In the genomic region with DNA sequence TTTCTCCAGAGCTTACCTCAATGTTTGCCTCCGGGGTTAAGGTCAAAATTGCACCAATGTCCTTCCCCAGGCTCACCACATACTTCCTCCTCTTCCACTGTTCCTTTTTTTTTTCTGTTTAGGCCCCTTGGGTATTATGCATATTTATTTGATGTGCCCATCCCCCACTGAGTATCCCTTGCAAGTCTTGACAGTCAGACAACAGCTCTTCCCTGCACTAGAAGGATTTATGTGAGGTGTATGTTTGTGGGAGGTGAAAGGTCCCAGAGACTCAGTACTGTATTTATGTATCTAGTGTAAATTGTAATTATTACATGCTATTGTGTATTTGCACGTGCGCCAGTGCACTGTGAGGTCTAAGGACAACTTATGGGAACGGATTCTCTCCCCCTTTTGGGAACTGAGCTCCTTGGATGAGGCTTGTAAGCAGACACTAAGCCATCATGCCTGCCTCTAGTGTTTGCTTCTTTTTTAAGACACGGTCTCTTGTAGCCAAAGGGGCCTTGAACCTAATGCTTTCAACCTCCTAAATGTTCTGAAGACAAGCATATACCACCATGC, we compare ENCODE assay signal across 11 mouse cellular contexts. TPM values are rescaled to one million over a fixed set of nuclear protein-coding genes. Genes with fewer than 3 reads are reported as not detected.
A peak's percentile ranks its signal among the peaks of the same experiment; 100 is the strongest.
DNase-seq lines count a peak whose midpoint lies in the region; ATAC-seq and TF ChIP-seq lines count a peak whose summit lies in the region.
"Had no signal": no experiment of that assay in that cellular context is flagged by ENCODE, and none has a peak within 500 bp of the region (broad histone marks: within the 10 kb centered on the region; RNA-seq: fewer than 3 reads in every experiment).

No protein-coding gene starts in this region.

- no peak for TF ChIP-seq POLR2A in bone marrow macrophage, adult 2 months (IDR thresholded peaks at IDR 0.05; ENCODE audit: borderline replicate concordance, low read depth, low read length)

- no peaks in the 10 kb centered on the region for H3K9me3 ChIP-seq in hindbrain, embryonic 11.5 days (ENCODE audit: control insufficient read depth, low read length)
- no peaks in the 10 kb centered on the region for H3K9me3 ChIP-seq in hindbrain, embryonic 14.5 days (ENCODE audit: control insufficient read depth, low read length)
- H3K9me3 ChIP-seq: embryonic facial prominence, embryonic 15.5 days; forebrain, embryonic 15.5 days had no signal

- DNase-seq in hindbrain, embryonic 11.5 days (ENCODE audit: low spot score) = peak; percentile 18
- no peak for DNase-seq in hindbrain, embryonic 14.5 days (ENCODE audit: low spot score)
- DNase-seq in CD4-positive helper T cell, adult 2 months (ENCODE audit: low read depth, low spot score) = peak; percentile 45
- DNase-seq in right cerebral cortex, postnatal 14 days = no peak
- DNase-seq in thymus, postnatal 10 days (ENCODE audit: low spot score in 2 of 2) = no peak
- DNase-seq: lung, embryonic 14.5 days had no signal

- no peak for ATAC-seq in hindbrain, embryonic 11.5 days (ENCODE audit: low FRiP score)
- ATAC-seq in hindbrain, embryonic 14.5 days (ENCODE audit: low FRiP score) = no peak

- no peak overlapping the region for H3K4me2 ChIP-seq in hindbrain, embryonic 11.5 days (replicated peaks; ENCODE audit: low read depth, low read length)
- no peak overlapping the region for H3K4me2 ChIP-seq in hindbrain, embryonic 14.5 days (replicated peaks)

- H3K27ac ChIP-seq in hindbrain, embryonic 11.5 days (ENCODE audit: low read depth, low read length) = no peak overlapping the region
- H3K27ac ChIP-seq in hindbrain, embryonic 14.5 days = no peak overlapping the region
- peak overlapping the region; percentile 64 for H3K27ac ChIP-seq in bone marrow macrophage, adult 2 months (ENCODE audit: insufficient read depth, low read depth, low read length)
- peak overlapping the region; percentile 74 for H3K27ac ChIP-seq in macrophage
- H3K27ac ChIP-seq: forebrain, embryonic 15.5 days had no signal

- 0 out of 2 replicates have a peak, but pooled peaks cover 5% of the 10 kb centered on the region for H3K4me1 ChIP-seq in hindbrain, embryonic 11.5 days (replicated peaks; ENCODE audit: control insufficient read depth, insufficient read depth, low read length)
- H3K4me1 ChIP-seq in hindbrain, embryonic 14.5 days (replicated peaks; ENCODE audit: control insufficient read depth, insufficient read depth, low read length) = 0 out of 2 replicates have a peak, but pooled peaks cover 6% of the 10 kb centered on the region
- peaks cover 36% of the 10 kb centered on the region for H3K4me1 ChIP-seq in bone marrow macrophage, adult 2 months (ENCODE audit: control insufficient read depth, insufficient read depth, low read length)

- no peak overlapping the region for H3K4me3 ChIP-seq in hindbrain, embryonic 11.5 days (ENCODE audit: low read depth, low read length)
- no peak overlapping the region for H3K4me3 ChIP-seq in hindbrain, embryonic 14.5 days (replicated peaks; ENCODE audit: low read length)
- no peak overlapping the region for H3K4me3 ChIP-seq in bone marrow macrophage, adult 2 months (ENCODE audit: insufficient read depth, low read length)
- no peak overlapping the region for H3K4me3 ChIP-seq in macrophage (ENCODE audit: inconsistent target)

- no peak for TF ChIP-seq CTCF in bone marrow macrophage, adult 2 months (IDR thresholded peaks at IDR 0.05; ENCODE audit: low read depth, low read length)

- H3K27me3 ChIP-seq in hindbrain, embryonic 11.5 days (ENCODE audit: control insufficient read depth, insufficient read depth, low read length) = peaks cover 31% of the 10 kb centered on the region
- H3K27me3 ChIP-seq in hindbrain, embryonic 14.5 days (ENCODE audit: control insufficient read depth, insufficient read depth, low read length) = peaks cover 40% of the 10 kb centered on the region

- no peaks in the 10 kb centered on the region for H3K36me3 ChIP-seq in hindbrain, embryonic 11.5 days (ENCODE audit: control insufficient read depth, insufficient read depth, low read length)
- H3K36me3 ChIP-seq in hindbrain, embryonic 14.5 days (replicated peaks; ENCODE audit: control insufficient read depth, insufficient read depth) = no peaks in the 10 kb centered on the region
- H3K36me3 ChIP-seq in macrophage (ENCODE audit: inconsistent target) = no peaks in the 10 kb centered on the region
- H3K36me3 ChIP-seq: embryonic facial prominence, embryonic 15.5 days; forebrain, embryonic 15.5 days; G1E had no signal

- no peak overlapping the region for H3K9ac ChIP-seq in hindbrain, embryonic 11.5 days (ENCODE audit: low read depth, low read length)
- no peak overlapping the region for H3K9ac ChIP-seq in hindbrain, embryonic 14.5 days
- H3K9ac ChIP-seq: embryonic facial prominence, embryonic 15.5 days; lung, embryonic 14.5 days had no signal

- H3K79me2 ChIP-seq in macrophage (ENCODE audit: inconsistent target) = peaks cover 26% of the 10 kb centered on the region

- 48% methylated on average over 5 of the region's 5 CpGs for WGBS in hindbrain, embryonic 11.5 days
- 48% methylated on average over 5 of the region's 5 CpGs for WGBS in hindbrain, embryonic 14.5 days
- WGBS in macrophage (ENCODE audit: missing documents) = 59% methylated on average over 5 of the region's 5 CpGs

RNA-seq across cellular contexts. Expression of gene Klf2, which starts 1.0 kb away (rescaled TPM):
- polyA plus RNA-seq in hindbrain, embryonic 11.5 days (2014; fragmentation: Nextera tagmentation; extraction: Ambion mirVana) = 4.4 and 4.8 TPM in 2 replicates
- 6.8 and 9.5 TPM in 2 replicates for polyA plus RNA-seq in hindbrain, embryonic 14.5 days (2014; fragmentation: Nextera tagmentation; extraction: Ambion mirVana)
- 34.3 and 37.1 TPM in 2 replicates for polyA plus RNA-seq in bone marrow macrophage, adult 2 months (2012; ENCODE audit: insufficient read depth, insufficient read length, missing spikeins)
- 10 to 100 TPM in 16 of 26 experiments, 1 to 10 TPM in 10; 4.1 to 68.4 (median 11.7) TPM for total RNA-seq in macrophage (2018; cell fraction: chromatin; rRNA removed)
- total RNA-seq in macrophage (2018; cell fraction: cytosol; rRNA removed) = 10 to 100 TPM in 25 of 26 experiments, 1 to 10 TPM in 1; 7.5 to 87.4 (median 24.8) TPM
- total RNA-seq in macrophage (2018; cell fraction: nucleus; rRNA removed) = 10 to 100 TPM; 12.5 to 98.5 (median 28.2) TPM
- polyA plus RNA-seq in macrophage (2018) = 3.1 to 17.3 TPM (median 5.7 TPM) in 3 replicates

RNA-seq across cellular contexts. Expression of gene Gm10282, which starts 12.8 kb away (rescaled TPM):
- 32.2 and 35.1 TPM in 2 replicates for polyA plus RNA-seq in hindbrain, embryonic 11.5 days (2014; fragmentation: Nextera tagmentation; extraction: Ambion mirVana)
- polyA plus RNA-seq in hindbrain, embryonic 14.5 days (2014; fragmentation: Nextera tagmentation; extraction: Ambion mirVana) = 13.1 and 14.3 TPM in 2 replicates
- 6.7 TPM in 1 of 2 replicates, not detected in the other for polyA plus RNA-seq in bone marrow macrophage, adult 2 months (2012; ENCODE audit: insufficient read depth, insufficient read length, missing spikeins)
- 1 to 10 TPM in 4 of 26 experiments, under 1 TPM in 3, not detected in 19; 0.82 to 1.6 (median 1.3) TPM for total RNA-seq in macrophage (2018; cell fraction: chromatin; rRNA removed)
- total RNA-seq in macrophage (2018; cell fraction: cytosol; rRNA removed) = 1 to 10 TPM; 1.2 to 3.9 (median 2.3) TPM
- total RNA-seq in macrophage (2018; cell fraction: nucleus; rRNA removed) = 1 to 10 TPM in 10 of 26 experiments, under 1 TPM in 8, not detected in 8; 0.70 to 2.0 (median 1.1) TPM
- 1.1 to 6.6 TPM (median 2.6 TPM) in 3 replicates for polyA plus RNA-seq in macrophage (2018)

Comparison
In these comparisons a context has a peak if more than half of its experiments do, and no peak if none do; other contexts are left out.
1. DNase-seq: peak in hindbrain, embryonic 11.5 days (single experiment) and CD4-positive helper T cell, adult 2 months (single experiment); none in hindbrain, embryonic 14.5 days (single experiment), right cerebral cortex, postnatal 14 days (single experiment) and thymus, postnatal 10 days (0 of 2).
2. H3K27ac ChIP-seq: peak in bone marrow macrophage, adult 2 months (single experiment) and macrophage (single experiment); none in hindbrain, embryonic 11.5 days (single experiment) and hindbrain, embryonic 14.5 days (single experiment).